ENCODE assay signal across 8 mouse cellular contexts in the genomic region with DNA sequence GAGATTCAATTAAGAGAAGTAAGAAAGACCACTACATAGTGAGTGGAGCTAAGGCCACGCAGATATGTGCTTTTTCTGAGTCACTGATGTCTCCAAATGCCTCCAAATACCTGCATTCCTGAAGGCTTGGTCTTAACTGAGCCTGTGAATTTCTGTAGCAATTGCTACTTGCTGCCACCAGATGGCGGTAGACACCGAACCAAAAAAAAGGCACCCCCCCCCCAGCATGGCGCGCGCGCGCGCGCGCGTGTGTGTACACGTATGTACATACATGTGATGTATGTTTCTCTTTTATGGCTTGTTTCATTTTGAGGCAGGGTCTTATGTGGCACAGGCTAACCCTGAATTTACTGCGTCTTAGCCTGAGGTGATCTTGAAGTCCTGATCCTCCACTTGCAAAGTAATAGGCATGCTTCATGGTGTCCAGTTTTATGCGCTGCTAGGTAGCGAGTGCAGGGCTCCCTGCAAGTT. TPM values are rescaled to one million over a fixed set of nuclear protein-coding genes. Genes with fewer than 3 reads are reported as not detected.
DNase-seq lines count a peak whose midpoint lies in the region; ATAC-seq and TF ChIP-seq lines count a peak whose summit lies in the region.
"Had no signal": no experiment of that assay in that cellular context is flagged by ENCODE, and none has a peak within 500 bp of the region (broad histone marks: within the 10 kb centered on the region; RNA-seq: fewer than 3 reads in every experiment).

No protein-coding gene starts in this region.

- 20% methylated on average over 16 of the region's 16 CpGs for WGBS in thymus, adult 2 months
- 16% methylated on average over 16 of the region's 16 CpGs for WGBS in heart, embryonic 14.5 days
- 13% methylated on average over 16 of the region's 16 CpGs for WGBS in liver, adult 2 months

- no peaks in the 10 kb centered on the region for H3K9me3 ChIP-seq in heart, embryonic 14.5 days (ENCODE audit: control insufficient read depth, low read length)

- no peak overlapping the region for H3K4me3 ChIP-seq in thymus, adult 2 months (ENCODE audit: control insufficient read depth, insufficient read depth, low read length)
- H3K4me3 ChIP-seq in heart, embryonic 14.5 days (ENCODE audit: control insufficient read depth in 1 of 2, insufficient read depth in 1 of 2, low read depth in 1 of 2, low read length in 2 of 2), result peak overlapping the region; percentile 3 to 14; a peak in 2 of 4 replicates
- H3K4me3 ChIP-seq in liver, adult 2 months (ENCODE audit: insufficient read depth, low read depth, low read length), result no peak overlapping the region

- no peaks in the 10 kb centered on the region for H3K27me3 ChIP-seq in thymus, adult 2 months (ENCODE audit: control insufficient read depth, insufficient read depth, low read length)
- no peaks in the 10 kb centered on the region for H3K27me3 ChIP-seq in heart, embryonic 14.5 days (ENCODE audit: control insufficient read depth, insufficient read depth, low read length)
- no peaks in the 10 kb centered on the region for H3K27me3 ChIP-seq in liver, adult 2 months (ENCODE audit: control insufficient read depth, insufficient read depth, low read length)

- H3K9ac ChIP-seq in heart, embryonic 14.5 days (ENCODE audit: low read length), result no peak overlapping the region
- no peak overlapping the region for H3K9ac ChIP-seq in liver, adult 2 months (ENCODE audit: low read depth, low read length)

- no peaks in the 10 kb centered on the region for H3K36me3 ChIP-seq in thymus, adult 2 months (ENCODE audit: control insufficient read depth, insufficient read depth, low read length)
- no peaks in the 10 kb centered on the region for H3K36me3 ChIP-seq in heart, embryonic 14.5 days (ENCODE audit: control insufficient read depth, insufficient read depth, low read length)
- no peaks in the 10 kb centered on the region for H3K36me3 ChIP-seq in liver, adult 2 months (ENCODE audit: control insufficient read depth, insufficient read depth, low read length)

- no peak for TF ChIP-seq POLR2A in thymus, adult 2 months (IDR thresholded peaks at IDR 0.05; ENCODE audit: control insufficient read depth, extremely low read depth, insufficient read depth, low read length, poor library complexity)
- TF ChIP-seq POLR2A in liver, adult 2 months (IDR thresholded peaks at IDR 0.05; ENCODE audit: extremely low read depth, insufficient read depth, low read length), result no peak

- H3K79me2 ChIP-seq in liver, adult 2 months (ENCODE audit: control insufficient read depth, insufficient read depth, low read length), result no peaks in the 10 kb centered on the region

- ATAC-seq in heart, embryonic 14.5 days (ENCODE audit: insufficient number of reproducible peaks, insufficient read depth, low FRiP score, low read depth), result no peak

- TF ChIP-seq CTCF in thymus, adult 2 months (IDR thresholded peaks at IDR 0.05; ENCODE audit: borderline replicate concordance, control insufficient read depth, extremely low read depth, insufficient read depth, low read length, poor library complexity), result peak; percentile 73; the same call in 1 of the 2 replicates
- TF ChIP-seq CTCF in liver, adult 2 months (IDR thresholded peaks at IDR 0.05; ENCODE audit: low read depth, low read length), result peak; percentile 59

- H3K4me1 ChIP-seq in thymus, adult 2 months (replicated peaks; ENCODE audit: control insufficient read depth, insufficient read depth, low read length), result no peaks in the 10 kb centered on the region
- H3K4me1 ChIP-seq in heart, embryonic 14.5 days (ENCODE audit: control insufficient read depth in 2 of 2, insufficient read depth in 2 of 2, low read length in 2 of 2), result peaks cover 0 to 2% of the 10 kb centered on the region in 2 experiments; a peak in 1 of 4 replicates
- no peaks in the 10 kb centered on the region for H3K4me1 ChIP-seq in liver, adult 2 months (ENCODE audit: control insufficient read depth, insufficient read depth, low read length)

- no peak overlapping the region for H3K27ac ChIP-seq in thymus, adult 2 months (ENCODE audit: control insufficient read depth, insufficient read depth, low read length)
- H3K27ac ChIP-seq in heart, embryonic 14.5 days (replicated peaks in 1 of 2; ENCODE audit: control insufficient read depth in 1 of 2, insufficient read depth in 1 of 2, low read depth in 2 of 2, low read length in 2 of 2), result no peak overlapping the region
- H3K27ac ChIP-seq in liver, adult 2 months (replicated peaks; ENCODE audit: insufficient read depth, low read depth, low read length), result no peak overlapping the region

- no peak for DNase-seq in thymus, adult 2 months
- DNase-seq in thymus, postnatal 14 days, result no peak
- DNase-seq in brain, adult 2 months (ENCODE audit: low read depth, low spot score), result peak; percentile 66
- peak; percentile 18 for DNase-seq in liver, adult 2 months (ENCODE audit: extremely low read depth, low read depth, low spot score)
- DNase-seq in retina, adult 2 months (ENCODE audit: low read depth, low spot score), result peak; percentile 50
- no peak for DNase-seq in testis, postnatal 10 days (ENCODE audit: low spot score)

- peak overlapping the region; percentile 36; the same call in 1 of the 2 replicates for H3K4me2 ChIP-seq in heart, embryonic 14.5 days (ENCODE audit: low read length)

RNA-seq across cellular contexts. Expression of a gene that starts 54.3 kb away (rescaled TPM):
- 0.18 TPM in 1 of 2 replicates, not detected in the other for polyA plus RNA-seq in thymus, adult 2 months (2012; rRNA removed)
- polyA plus RNA-seq in heart, embryonic 14.5 days (2014; fragmentation: Nextera tagmentation; extraction: Ambion mirVana), result not detected in 2 replicates
- not detected in 2 replicates for total RNA-seq in liver, adult 2 months (2014; rRNA removed)
- not detected in 2 replicates for polyA plus RNA-seq in liver, adult 2 months (2012; rRNA removed)
- polyA plus RNA-seq: liver, embryonic 16.5 days had no signal

Comparison
In these comparisons a context has a peak if more than half of its experiments do, and no peak if none do; other contexts are left out.
1. DNase-seq: peak in brain, adult 2 months (single experiment), liver, adult 2 months (single experiment) and retina, adult 2 months (single experiment); none in thymus, adult 2 months (single experiment), thymus, postnatal 14 days (single experiment) and testis, postnatal 10 days (single experiment).
2. H3K4me3 ChIP-seq: peak in heart, embryonic 14.5 days (2 of 2); none in thymus, adult 2 months (single experiment) and liver, adult 2 months (single experiment).